Mouse (Mus musculus): ENCODE results near the gene Cdcp1. TPM values are rescaled to one million over a fixed set of nuclear protein-coding genes. Genes with fewer than 3 reads are reported as not detected.

The Cdcp1 gene
- polyA plus RNA-seq, 1 experiment = 0.60 TPM

- no peak for DNase-seq (ENCODE audit: low read depth)
- no peak for TF ChIP-seq CTCF (IDR thresholded peaks at IDR 0.05; ENCODE audit: borderline replicate concordance, extremely low read depth, insufficient read depth, insufficient read length)
- no peak for TF ChIP-seq POLR2A (IDR thresholded peaks at IDR 0.05; ENCODE audit: borderline replicate concordance, extremely low read depth, insufficient read depth, insufficient read length, poor library complexity, severe bottlenecking)
Observed at GRCm38 (mm10) chr9:123240271-123240670, 24.4 kb upstream of the Cdcp1 start.

- DNase-seq (ENCODE audit: low read depth) = no peak
- TF ChIP-seq CTCF (IDR thresholded peaks at IDR 0.05; ENCODE audit: borderline replicate concordance, extremely low read depth, insufficient read depth, insufficient read length) (no peak), POLR2A (IDR thresholded peaks at IDR 0.05; ENCODE audit: borderline replicate concordance, extremely low read depth, insufficient read depth, insufficient read length, poor library complexity, severe bottlenecking) (no peak)
Observed at GRCm38 (mm10) chr9:123239651-123240050, 23.8 kb upstream of the Cdcp1 start.

GRCm38 (mm10) chr9:123238256-123239045 lies 22.6 kb upstream of the Cdcp1 start:
- no peak for TF ChIP-seq POLR2A (IDR thresholded peaks at IDR 0.05; ENCODE audit: borderline replicate concordance, extremely low read depth, insufficient read depth, insufficient read length, poor library complexity, severe bottlenecking)
- TF ChIP-seq CTCF (IDR thresholded peaks at IDR 0.05; ENCODE audit: borderline replicate concordance, extremely low read depth, insufficient read depth, insufficient read length) = no peak
- DNase-seq (ENCODE audit: low read depth) = peak; percentile 23

GRCm38 (mm10) chr9:123237739-123238138 lies 21.9 kb upstream of the Cdcp1 start:
- TF ChIP-seq POLR2A (IDR thresholded peaks at IDR 0.05; ENCODE audit: borderline replicate concordance, extremely low read depth, insufficient read depth, insufficient read length, poor library complexity, severe bottlenecking) (no peak), CTCF (IDR thresholded peaks at IDR 0.05; ENCODE audit: borderline replicate concordance, extremely low read depth, insufficient read depth, insufficient read length) (no peak)
- DNase-seq (ENCODE audit: low read depth) = peak; percentile 71

- DNase-seq (ENCODE audit: low read depth) = no peak
Observed at GRCm38 (mm10) chr9:123235621-123236020, 19.8 kb upstream of the Cdcp1 start.

GRCm38 (mm10) chr9:123229826-123230225 lies 14.0 kb upstream of the Cdcp1 start:
- no peak for TF ChIP-seq POLR2A (IDR thresholded peaks at IDR 0.05; ENCODE audit: borderline replicate concordance, extremely low read depth, insufficient read depth, insufficient read length, poor library complexity, severe bottlenecking)
- no peak for TF ChIP-seq CTCF (IDR thresholded peaks at IDR 0.05; ENCODE audit: borderline replicate concordance, extremely low read depth, insufficient read depth, insufficient read length)
- no peak for DNase-seq (ENCODE audit: low read depth)

More at GRCm38 (mm10) chr9:123235621-123236020, 19.8 kb upstream of the Cdcp1 start:
- TF ChIP-seq CTCF (IDR thresholded peaks at IDR 0.05; ENCODE audit: borderline replicate concordance, extremely low read depth, insufficient read depth, insufficient read length) = no peak
- TF ChIP-seq POLR2A (IDR thresholded peaks at IDR 0.05; ENCODE audit: borderline replicate concordance, extremely low read depth, insufficient read depth, insufficient read length, poor library complexity, severe bottlenecking) = no peak

GRCm38 (mm10) chr9:123228671-123229070 lies 12.8 kb upstream of the Cdcp1 start:
- no peak for TF ChIP-seq CTCF (IDR thresholded peaks at IDR 0.05; ENCODE audit: borderline replicate concordance, extremely low read depth, insufficient read depth, insufficient read length)
- no peak for TF ChIP-seq POLR2A (IDR thresholded peaks at IDR 0.05; ENCODE audit: borderline replicate concordance, extremely low read depth, insufficient read depth, insufficient read length, poor library complexity, severe bottlenecking)
- no peak for DNase-seq (ENCODE audit: low read depth)

- TF ChIP-seq CTCF (IDR thresholded peaks at IDR 0.05; ENCODE audit: borderline replicate concordance, extremely low read depth, insufficient read depth, insufficient read length) (no peak), POLR2A (IDR thresholded peaks at IDR 0.05; ENCODE audit: borderline replicate concordance, extremely low read depth, insufficient read depth, insufficient read length, poor library complexity, severe bottlenecking) (no peak)
- DNase-seq (ENCODE audit: low read depth) = no peak
Observed at GRCm38 (mm10) chr9:123227106-123227750, 11.4 kb upstream of the Cdcp1 start.

- TF ChIP-seq CTCF (IDR thresholded peaks at IDR 0.05; ENCODE audit: borderline replicate concordance, extremely low read depth, insufficient read depth, insufficient read length) = no peak
- no peak for TF ChIP-seq POLR2A (IDR thresholded peaks at IDR 0.05; ENCODE audit: borderline replicate concordance, extremely low read depth, insufficient read depth, insufficient read length, poor library complexity, severe bottlenecking)
- no peak for DNase-seq (ENCODE audit: low read depth)
Observed at GRCm38 (mm10) chr9:123224863-123225431, 9.1 kb upstream of the Cdcp1 start.

- no peak for TF ChIP-seq CTCF (IDR thresholded peaks at IDR 0.05; ENCODE audit: borderline replicate concordance, extremely low read depth, insufficient read depth, insufficient read length)
- DNase-seq (ENCODE audit: low read depth) = peak; percentile 18
Observed at GRCm38 (mm10) chr9:123219826-123220225, 4.0 kb upstream of the Cdcp1 start.

- TF ChIP-seq CTCF (IDR thresholded peaks at IDR 0.05; ENCODE audit: borderline replicate concordance, extremely low read depth, insufficient read depth, insufficient read length) (no peak), POLR2A (IDR thresholded peaks at IDR 0.05; ENCODE audit: borderline replicate concordance, extremely low read depth, insufficient read depth, insufficient read length, poor library complexity, severe bottlenecking) (no peak)
- DNase-seq (ENCODE audit: low read depth) = no peak
Observed at GRCm38 (mm10) chr9:123213371-123213770, 2.5 kb downstream of the Cdcp1 start.
